In genomic region chr7:96670095-96670494, GRCm38 (mm10) we compare ENCODE assay signal across 22 mouse cellular contexts.
DNase-seq lines count a peak whose midpoint lies in the region; ATAC-seq lines count a peak whose summit lies in the region.
"Had no signal": no experiment of that assay in that cellular context is flagged by ENCODE, and none has a peak within 500 bp of the region (broad histone marks: within the 10 kb centered on the region; RNA-seq: fewer than 3 reads in every experiment).

No protein-coding gene starts in this region.

- no peak overlapping the region for H3K9ac ChIP-seq in hindbrain, embryonic 11.5 days (ENCODE audit: low read depth, low read length)
- no peak overlapping the region for H3K9ac ChIP-seq in embryonic facial prominence, embryonic 11.5 days (replicated peaks; ENCODE audit: low read length)
- no peak overlapping the region for H3K9ac ChIP-seq in midbrain, embryonic 14.5 days (replicated peaks; ENCODE audit: low read length)
- H3K9ac ChIP-seq: heart, embryonic 12.5 days; limb, embryonic 12.5 days; liver, embryonic 13.5 days; lung, embryonic 14.5 days had no signal

- peak overlapping the region; percentile 77 for H3K27ac ChIP-seq in hindbrain, embryonic 10.5 days
- H3K27ac ChIP-seq in hindbrain, embryonic 11.5 days (ENCODE audit: low read depth, low read length): no peak overlapping the region
- 0 out of 2 replicates have a peak overlapping the region, but pooled peaks have one; percentile 32 for H3K27ac ChIP-seq in embryonic facial prominence, embryonic 11.5 days (replicated peaks; ENCODE audit: low read depth, low read length)
- H3K27ac ChIP-seq in midbrain, embryonic 14.5 days (replicated peaks; ENCODE audit: low read depth, low read length): peak overlapping the region; percentile 5; the same call in 1 of the 2 replicates
- H3K27ac ChIP-seq: limb, embryonic 12.5 days; liver, embryonic 13.5 days had no signal

- WGBS in hindbrain, embryonic 10.5 days: 84% methylated on average over 3 of the region's 3 CpGs
- 78% methylated on average over 3 of the region's 3 CpGs for WGBS in hindbrain, embryonic 11.5 days
- WGBS in embryonic facial prominence, embryonic 11.5 days: 74% methylated on average over 3 of the region's 3 CpGs
- 22% methylated on average over 3 of the region's 3 CpGs for WGBS in midbrain, embryonic 14.5 days

- no peak overlapping the region for H3K4me2 ChIP-seq in hindbrain, embryonic 11.5 days (replicated peaks; ENCODE audit: low read depth, low read length)
- no peak overlapping the region for H3K4me2 ChIP-seq in embryonic facial prominence, embryonic 11.5 days (ENCODE audit: low read depth, low read length)
- no peak overlapping the region for H3K4me2 ChIP-seq in midbrain, embryonic 14.5 days (ENCODE audit: low read length)
- H3K4me2 ChIP-seq: heart, embryonic 12.5 days; limb, embryonic 12.5 days; liver, embryonic 13.5 days; lung, embryonic 14.5 days had no signal

- no peaks in the 10 kb centered on the region for H3K36me3 ChIP-seq in hindbrain, embryonic 10.5 days
- H3K36me3 ChIP-seq in hindbrain, embryonic 11.5 days (ENCODE audit: control insufficient read depth, insufficient read depth, low read length): no peaks in the 10 kb centered on the region
- H3K36me3 ChIP-seq in embryonic facial prominence, embryonic 11.5 days (replicated peaks; ENCODE audit: control insufficient read depth, insufficient read depth, low read depth, low read length): no peaks in the 10 kb centered on the region
- no peaks in the 10 kb centered on the region for H3K36me3 ChIP-seq in midbrain, embryonic 14.5 days (ENCODE audit: control insufficient read depth, insufficient read depth, low read length)
- H3K36me3 ChIP-seq: heart, embryonic 12.5 days; limb, embryonic 12.5 days; liver, embryonic 13.5 days had no signal

- ATAC-seq in hindbrain, embryonic 11.5 days (ENCODE audit: low FRiP score): no peak
- ATAC-seq in embryonic facial prominence, embryonic 11.5 days (replicated peaks; ENCODE audit: insufficient number of reproducible peaks, low FRiP score, low TSS enrichment, low read depth): no peak
- no peak for ATAC-seq in midbrain, embryonic 14.5 days (ENCODE audit: low FRiP score, low TSS enrichment)
- ATAC-seq: inflammation-experienced regulatory T-cells, adult 6 months had no signal

- H3K4me1 ChIP-seq in hindbrain, embryonic 10.5 days (replicated peaks): peaks cover 63% of the 10 kb centered on the region
- H3K4me1 ChIP-seq in hindbrain, embryonic 11.5 days (replicated peaks; ENCODE audit: control insufficient read depth, insufficient read depth, low read length): peaks cover 7% of the 10 kb centered on the region; the same call in 1 of the 2 replicates
- peaks cover 7% of the 10 kb centered on the region; the same call in 1 of the 2 replicates for H3K4me1 ChIP-seq in embryonic facial prominence, embryonic 11.5 days (ENCODE audit: control insufficient read depth, insufficient read depth, low read length)
- peaks cover 34% of the 10 kb centered on the region for H3K4me1 ChIP-seq in midbrain, embryonic 14.5 days (ENCODE audit: control insufficient read depth, insufficient read depth, low read length)
- H3K4me1 ChIP-seq: liver, embryonic 13.5 days had no signal

- H3K4me3 ChIP-seq in hindbrain, embryonic 10.5 days: no peak overlapping the region
- no peak overlapping the region for H3K4me3 ChIP-seq in hindbrain, embryonic 11.5 days (ENCODE audit: low read depth, low read length)
- H3K4me3 ChIP-seq in embryonic facial prominence, embryonic 11.5 days (ENCODE audit: low read depth, low read length): no peak overlapping the region
- H3K4me3 ChIP-seq in midbrain, embryonic 14.5 days (replicated peaks; ENCODE audit: low read depth, low read length): no peak overlapping the region
- H3K4me3 ChIP-seq: heart, embryonic 12.5 days; limb, embryonic 12.5 days; liver, embryonic 13.5 days had no signal

- H3K9me3 ChIP-seq in hindbrain, embryonic 10.5 days: no peaks in the 10 kb centered on the region
- no peaks in the 10 kb centered on the region for H3K9me3 ChIP-seq in hindbrain, embryonic 11.5 days (ENCODE audit: control insufficient read depth, low read length)
- H3K9me3 ChIP-seq in embryonic facial prominence, embryonic 11.5 days (replicated peaks; ENCODE audit: control insufficient read depth, low read length): no peaks in the 10 kb centered on the region
- H3K9me3 ChIP-seq in midbrain, embryonic 14.5 days (ENCODE audit: control insufficient read depth, low read length): no peaks in the 10 kb centered on the region
- H3K9me3 ChIP-seq: heart, embryonic 12.5 days; limb, embryonic 12.5 days; liver, embryonic 13.5 days had no signal

- peaks cover 17% of the 10 kb centered on the region; the same call in 1 of the 2 replicates for H3K27me3 ChIP-seq in hindbrain, embryonic 10.5 days (ENCODE audit: insufficient read depth, poor library complexity, severe bottlenecking)
- H3K27me3 ChIP-seq in hindbrain, embryonic 11.5 days (ENCODE audit: control insufficient read depth, insufficient read depth, low read length): no peaks in the 10 kb centered on the region
- H3K27me3 ChIP-seq in embryonic facial prominence, embryonic 11.5 days (ENCODE audit: control insufficient read depth, insufficient read depth, low read length): no peaks in the 10 kb centered on the region
- no peaks in the 10 kb centered on the region for H3K27me3 ChIP-seq in midbrain, embryonic 14.5 days (ENCODE audit: control insufficient read depth, insufficient read depth, low read length)
- H3K27me3 ChIP-seq: liver, embryonic 13.5 days had no signal

- no peak for DNase-seq in hindbrain, embryonic 10.5 days (ENCODE audit: low spot score)
- DNase-seq in hindbrain, embryonic 11.5 days (ENCODE audit: low spot score): no peak
- DNase-seq in ZHBTc4 (ENCODE audit: low read depth, low spot score): peak; percentile 24
- DNase-seq in embryonic facial prominence, embryonic 11.5 days (ENCODE audit: low spot score): no peak
- DNase-seq in midbrain, embryonic 14.5 days: no peak
- no peak for DNase-seq in embryo, embryonic 9.5 days (ENCODE audit: extremely low spot score)
- no peak for DNase-seq in adrenal gland, adult (ENCODE audit: inconsistent age in 2 of 2, low spot score in 1 of 2)
- DNase-seq: adrenal gland, postnatal 10 days; cerebellum, postnatal 10 days; gastrocnemius, postnatal 10 days; heart, adult 11 months; heart, postnatal 14 days; kidney, adult 8-10 months; kidney, postnatal 25 days; liver, embryonic 13.5 days; lung, embryonic 14.5 days; lung, postnatal 36 days; right cerebral cortex, postnatal 4 days; thymus, adult 2 months had no signal
